Mouse (Mus musculus) urinary bladder, adult 2 months (tissue): ENCODE measurements at regions not wholly inside any gene's neighbourhood (a gene's known extent, or its start where the extent isn't known, plus 50 kb on each side); places are given as distances from the start of the nearest gene placed in this dataset.

Source experiments
- DNase-seq: peaks from one replicate; pipeline ENCODE4 v3.0.0; 2022; ENCODE audit warnings: low spot score

GRCm38 (mm10) chr9:41222346-41223015, 61.0 kb upstream of the Ubash3b start:
- no peak for DNase-seq

GRCm38 (mm10) chr9:41221110-41221790, 59.8 kb upstream of the Ubash3b start:
- DNase-seq: no peak

GRCm38 (mm10) chr9:41220105-41220669, 58.7 kb upstream of the Ubash3b start:
- no peak for DNase-seq

- DNase-seq: no peak
These were observed 57.2 kb upstream of the Ubash3b start for GRCm38 (mm10) chr9:41218702-41219101.

- DNase-seq: no peak
These were observed 54.8 kb upstream of the Ubash3b start for GRCm38 (mm10) chr9:41216248-41216647.

- DNase-seq: no peak
These were observed 53.5 kb upstream of the Ubash3b start for GRCm38 (mm10) chr9:41215026-41215425.

- no peak for DNase-seq
These were observed 51.5 kb upstream of the Ubash3b start for GRCm38 (mm10) chr9:41212943-41213529.

GRCm38 (mm10) chr9:41212303-41212901, 50.9 kb upstream of the Ubash3b start:
- no peak for DNase-seq

GRCm38 (mm10) chr9:41211865-41212302, 50.4 kb upstream of the Ubash3b start:
- no peak for DNase-seq
